Mouse (Mus musculus): ENCODE measurements around the gene Dgki.

GRCm38 (mm10) chr6:36981646-36982045, 318.3 kb downstream of the Dgki start:
- TF ChIP-seq CTCF (IDR thresholded peaks at IDR 0.05; ENCODE audit: low read depth) (no peak), EP300 (IDR thresholded peaks at IDR 0.05; ENCODE audit: low read depth) (no peak)
